Mouse (Mus musculus) G1E (cell line): Measurements from ENCODE around the gene Lrrc29.

Experiments used
- CTCF ChIP-seq: IDR thresholded peaks from 2 replicates; pipeline ENCODE4 v1.5.1; 2012; ENCODE audit warnings: low read depth, low read length, inconsistent platforms, mixed read lengths
- GATA1 ChIP-seq: IDR thresholded peaks from 2 replicates; pipeline ENCODE4 v1.6.1; 2012; ENCODE audit warnings: borderline replicate concordance, low read length, inconsistent platforms, mixed read lengths
- POLR2AphosphoS5 ChIP-seq: IDR thresholded peaks from 2 replicates; pipeline ENCODE4 v1.6.1; 2012; ENCODE audit warnings: low read depth, low read length, inconsistent platforms; ENCODE audit not compliant: insufficient replicate concordance
- TAL1 ChIP-seq: conservative IDR thresholded peaks from 2 replicates; pipeline ENCODE4 v1.6.1; 2012; ENCODE audit warnings: low read depth, low read length, inconsistent platforms, mixed read lengths

GRCm38 (mm10) chr8:105309142-105309847, 16.8 kb downstream of the Lrrc29 start:
- no peak for TF ChIP-seq GATA1
- TF ChIP-seq CTCF: no peak
- no peak for TF ChIP-seq TAL1
- TF ChIP-seq POLR2AphosphoS5: no peak
